Mouse (Mus musculus) limb, embryonic 13.5 days (tissue): ENCODE measurements at regions not wholly inside any gene's neighbourhood (a gene's known extent, or its start where the extent isn't known, plus 50 kb on each side); places are given as distances from the start of the nearest gene placed in this dataset.
"Not testable (repeated sequence)": the region's sequence is repeated elsewhere in the genome, so short reads cannot be mapped to it uniquely, and the experiment has no call there.

ENCODE experiments used
- ATAC-seq: fragments of 200-750 bp; cut with Nextera tagmentation; 2 replicates; pipeline ENCODE4 v1.8.0; 2017; ENCODE audit warnings: low read depth, moderate number of reproducible peaks, moderate TSS enrichment; ENCODE audit not compliant: low FRiP score
- H3K27ac ChIP-seq: fragments of 300-500 bp; sonication (generic); 2 replicates; pipeline ENCODE4 v1.5.1; 2015; ENCODE audit warnings: inconsistent platforms, mild to moderate bottlenecking, moderate library complexity
- H3K27me3 ChIP-seq: fragments of 300-500 bp; sonication (generic); 2 replicates; pipeline ENCODE4 v1.6.1; 2015; ENCODE audit warnings: mild to moderate bottlenecking, inconsistent platforms
- H3K36me3 ChIP-seq: fragments of 300-500 bp; sonication (generic); 2 replicates; pipeline ENCODE4 v1.6.1; 2015; ENCODE audit warnings: inconsistent platforms, mild to moderate bottlenecking, moderate library complexity
- H3K4me1 ChIP-seq: fragments of 300-500 bp; sonication (generic); 2 replicates; pipeline ENCODE4 v1.6.1; 2015; ENCODE audit warnings: inconsistent platforms
- H3K4me2 ChIP-seq: fragments of 300-500 bp; sonication (generic); replicated peaks from 2 replicates; pipeline ENCODE4 v1.6.1; 2015; ENCODE audit warnings: inconsistent platforms, mild to moderate bottlenecking, moderate library complexity
- H3K4me3 ChIP-seq: fragments of 300-500 bp; sonication (generic); 2 replicates; pipeline ENCODE4 v1.5.1; 2015; ENCODE audit warnings: moderate library complexity, mild to moderate bottlenecking, inconsistent platforms
- H3K9ac ChIP-seq: fragments of 300-500 bp; sonication (generic); 2 replicates; pipeline ENCODE4 v1.6.1; 2015; ENCODE audit warnings: mild to moderate bottlenecking, inconsistent platforms
- H3K9me3 ChIP-seq: fragments of 300-500 bp; sonication (generic); 2 replicates; pipeline ENCODE4 v1.6.1; 2016; ENCODE audit warnings: inconsistent platforms
- WGBS: fragments of 180-500 bp; shearing (Covaris S2); methylation state at CpG from one replicate; pipeline ENCODE4 v1.1.7; 2015; 5-methylcytosine and 5-hydroxymethylcytosine counted together

DNA sequence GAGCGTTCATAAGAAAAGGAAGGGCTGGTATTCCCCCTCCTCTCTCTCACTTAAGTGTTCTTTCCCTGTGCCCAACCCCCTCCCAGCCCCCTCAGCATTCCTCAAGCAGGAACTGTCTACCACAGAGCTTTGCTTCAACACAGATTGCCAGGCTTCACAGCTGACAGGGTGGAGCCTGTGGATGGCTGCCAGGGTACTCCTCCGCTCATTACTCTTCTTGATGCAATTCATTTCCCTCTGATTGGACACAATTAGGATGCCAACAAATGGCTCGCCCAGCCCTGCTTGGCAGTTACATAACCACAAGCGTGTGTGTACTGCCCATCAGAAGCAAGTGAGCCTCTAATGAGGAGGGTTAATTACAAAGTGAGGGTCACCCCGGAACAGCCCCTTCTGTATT, 116.5 kb upstream of the Galnt18 start:
- Histone ChIP-seq H3K27me3 (no peaks in the 10 kb centered on the region), H3K4me1 (0 out of 2 replicates have a peak, but pooled peaks cover 3% of the 10 kb centered on the region), H3K27ac (no peak overlapping the region), H3K9ac (no peak overlapping the region), H3K4me2 (no peak overlapping the region), H3K9me3 (no peaks in the 10 kb centered on the region), H3K4me3 (no peak overlapping the region), H3K36me3 (no peaks in the 10 kb centered on the region)
- ATAC-seq: no peak
- WGBS: 51% methylated on average over 5 of the region's 5 CpGs

DNA sequence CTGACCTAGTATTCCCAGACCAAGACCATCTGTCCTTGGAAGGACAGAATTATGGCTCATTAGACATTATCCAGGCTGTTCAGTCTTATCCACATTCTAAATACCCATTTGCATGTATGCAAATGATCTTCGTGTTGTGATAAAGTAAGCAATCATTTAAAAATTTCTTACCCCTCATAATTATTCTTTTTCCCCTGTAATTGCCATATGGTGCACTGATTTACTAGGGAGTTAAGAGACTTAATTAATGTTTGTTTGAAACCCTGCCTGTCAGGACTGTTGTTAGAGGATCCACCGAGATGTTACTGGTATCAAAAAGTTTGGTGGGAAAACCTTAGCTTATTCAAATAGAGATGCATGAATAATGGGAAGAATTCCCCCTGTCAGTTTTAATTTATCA, 103.2 kb upstream of the Galnt18 start:
- H3K9ac ChIP-seq: no peak overlapping the region
- H3K4me1 ChIP-seq: no peaks in the 10 kb centered on the region
- no peaks in the 10 kb centered on the region for H3K36me3 ChIP-seq
- ATAC-seq: no peak
- H3K4me3 ChIP-seq: no peak overlapping the region
- H3K9me3 ChIP-seq: no peaks in the 10 kb centered on the region
- H3K27me3 ChIP-seq: no peaks in the 10 kb centered on the region
- 82% methylated on average over 2 of the region's 2 CpGs for WGBS
- H3K27ac ChIP-seq: no peak overlapping the region
- no peak overlapping the region for H3K4me2 ChIP-seq

DNA sequence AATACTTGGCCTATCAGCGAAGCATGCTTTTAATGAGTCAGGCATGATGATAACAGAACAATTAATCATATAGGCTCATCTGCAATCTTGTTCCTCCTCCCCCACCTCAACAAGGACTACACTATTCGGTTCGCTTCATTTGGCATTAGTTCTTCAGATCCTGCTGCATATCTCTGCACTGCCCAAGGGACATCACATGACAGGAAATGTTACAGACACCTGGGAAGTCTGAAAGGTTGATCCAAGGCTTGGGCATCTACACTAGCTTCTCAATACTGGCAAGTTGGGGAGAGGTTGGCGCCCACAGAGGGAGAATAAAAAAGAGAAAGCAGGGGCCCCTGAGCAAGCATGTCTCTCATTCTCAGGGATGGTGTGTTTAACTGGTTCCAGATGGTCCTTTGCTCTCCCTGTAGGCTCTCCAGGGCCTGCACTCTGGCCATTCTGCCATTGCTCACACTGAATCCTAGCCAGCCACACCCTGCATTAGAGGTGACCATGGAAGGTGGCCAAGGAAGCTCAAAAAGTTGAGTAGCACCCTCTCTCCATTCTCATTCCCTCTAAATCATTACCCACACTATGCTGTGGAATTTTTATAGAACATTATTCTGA, 100.4 kb upstream of the Galnt18 start:
- Histone ChIP-seq H3K4me2 (no peak overlapping the region), H3K36me3 (no peaks in the 10 kb centered on the region), H3K4me1 (no peaks in the 10 kb centered on the region), H3K27me3 (0 out of 2 replicates have a peak, but pooled peaks cover 2% of the 10 kb centered on the region), H3K9me3 (no peaks in the 10 kb centered on the region), H3K4me3 (no peak overlapping the region), H3K9ac (no peak overlapping the region), H3K27ac (no peak overlapping the region)
- no peak for ATAC-seq
- 80% methylated on average over 4 of the region's 4 CpGs for WGBS

DNA sequence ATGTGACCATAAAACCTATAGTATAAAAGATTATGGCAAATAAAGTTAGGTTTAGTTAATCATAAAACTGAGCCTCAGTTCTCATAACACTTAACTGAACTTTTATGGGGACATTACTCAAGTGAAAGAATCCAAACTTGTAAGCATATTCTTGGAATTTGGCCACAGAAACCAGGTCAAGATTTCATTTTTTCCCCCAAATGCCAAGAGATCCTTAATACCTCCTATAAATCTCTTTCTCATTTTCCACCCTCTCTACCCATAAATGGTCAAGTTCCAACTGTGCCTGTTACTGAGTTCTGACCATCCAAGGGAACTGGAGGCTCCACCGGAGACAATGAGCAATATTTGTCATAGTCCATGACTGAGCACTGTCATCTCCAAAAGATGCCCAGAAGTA, 97.8 kb upstream of the Galnt18 start:
- no peaks in the 10 kb centered on the region for H3K36me3 ChIP-seq
- WGBS: 75% methylated on average over 1 of the region's 1 CpGs

DNA sequence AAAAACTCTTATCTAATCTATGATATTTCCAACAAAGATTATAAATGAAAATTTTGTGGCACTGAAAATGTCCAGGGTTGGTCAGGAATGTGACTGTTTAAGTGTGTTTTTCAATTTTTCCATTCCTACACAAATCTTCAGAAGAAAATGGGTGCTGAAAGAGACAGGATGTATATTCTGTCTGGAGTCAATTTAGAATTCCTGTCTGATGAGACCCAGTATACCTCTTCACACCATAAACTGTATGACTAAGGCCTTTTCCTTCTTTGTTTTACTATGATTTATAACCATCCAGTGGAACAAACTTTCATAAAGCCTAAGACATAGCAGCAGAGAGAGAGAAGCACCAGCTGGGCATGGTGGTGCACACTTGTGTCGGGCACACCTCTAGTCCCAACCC, 96.2 kb upstream of the Galnt18 start:
- WGBS: 85% methylated on average over 1 of the region's 1 CpGs
- Histone ChIP-seq H3K9me3 (no peaks in the 10 kb centered on the region), H3K4me3 (no peak overlapping the region), H3K9ac (no peak overlapping the region), H3K27me3 (0 out of 2 replicates have a peak, but pooled peaks cover 2% of the 10 kb centered on the region), H3K36me3 (no peaks in the 10 kb centered on the region), H3K27ac (no peak overlapping the region), H3K4me2 (no peak overlapping the region), H3K4me1 (no peaks in the 10 kb centered on the region)
- no peak for ATAC-seq

More for the DNA sequence above, 97.8 kb upstream of the Galnt18 start:
- H3K4me3 ChIP-seq: no peak overlapping the region
- no peak overlapping the region for H3K4me2 ChIP-seq
- ATAC-seq: no peak
- no peaks in the 10 kb centered on the region for H3K9me3 ChIP-seq
- H3K27me3 ChIP-seq: 0 out of 2 replicates have a peak, but pooled peaks cover 2% of the 10 kb centered on the region
- H3K9ac ChIP-seq: no peak overlapping the region
- H3K4me1 ChIP-seq: no peaks in the 10 kb centered on the region
- H3K27ac ChIP-seq: no peak overlapping the region

DNA sequence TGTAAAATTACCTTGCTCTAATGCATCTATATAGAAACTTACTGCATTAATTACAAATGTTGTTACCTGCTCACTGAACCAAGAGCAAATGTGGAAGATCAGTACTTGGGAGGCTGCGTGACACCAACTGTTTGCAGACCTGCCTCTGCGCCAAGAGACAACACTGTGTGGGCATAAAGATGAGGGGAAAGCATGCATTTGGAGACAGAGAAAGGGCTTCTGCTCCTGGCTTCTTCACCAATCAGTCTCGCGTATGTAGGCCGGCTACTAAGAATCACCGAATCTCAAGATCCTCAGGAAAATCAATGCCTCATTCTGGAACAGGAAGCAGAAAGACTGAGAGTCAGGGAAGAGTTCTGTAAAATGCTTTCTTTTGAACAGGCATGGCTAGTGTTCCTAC, 89.6 kb upstream of the Galnt18 start:
- Histone ChIP-seq H3K27me3 (no peaks in the 10 kb centered on the region), H3K9ac (no peak overlapping the region), H3K27ac (no peak overlapping the region), H3K4me2 (no peak overlapping the region), H3K4me3 (no peak overlapping the region), H3K9me3 (no peaks in the 10 kb centered on the region), H3K4me1 (no peaks in the 10 kb centered on the region), H3K36me3 (no peaks in the 10 kb centered on the region)
- no peak for ATAC-seq
- WGBS: 92% methylated on average over 6 of the region's 6 CpGs

DNA sequence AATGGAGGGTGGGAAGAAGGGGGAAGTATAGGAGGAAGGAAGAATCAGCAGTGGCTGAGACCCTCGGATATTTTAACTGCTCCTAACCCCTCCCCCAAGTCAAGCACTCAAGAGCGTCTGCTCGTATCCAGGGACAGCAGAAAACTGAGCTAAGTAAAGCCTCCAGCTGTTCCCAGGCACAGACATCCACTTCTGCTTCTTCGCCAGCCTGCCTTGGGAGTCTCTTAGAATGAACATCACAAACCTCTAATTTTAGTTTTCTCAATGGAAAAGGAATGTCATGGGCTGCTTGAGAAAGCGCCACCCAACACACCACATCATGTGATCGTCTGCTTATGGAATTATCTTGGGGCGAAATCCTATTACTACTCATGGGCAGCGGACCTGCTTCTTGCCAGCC, 83.3 kb upstream of the Galnt18 start:
- no peaks in the 10 kb centered on the region for H3K9me3 ChIP-seq
- H3K27ac ChIP-seq: no peak overlapping the region
- no peak overlapping the region for H3K4me3 ChIP-seq
- no peaks in the 10 kb centered on the region for H3K36me3 ChIP-seq
- no peak overlapping the region for H3K9ac ChIP-seq
- H3K4me2 ChIP-seq: no peak overlapping the region
- H3K27me3 ChIP-seq: no peaks in the 10 kb centered on the region
- ATAC-seq: no peak
- H3K4me1 ChIP-seq: no peaks in the 10 kb centered on the region
- 53% methylated on average over 8 of the region's 8 CpGs for WGBS

DNA sequence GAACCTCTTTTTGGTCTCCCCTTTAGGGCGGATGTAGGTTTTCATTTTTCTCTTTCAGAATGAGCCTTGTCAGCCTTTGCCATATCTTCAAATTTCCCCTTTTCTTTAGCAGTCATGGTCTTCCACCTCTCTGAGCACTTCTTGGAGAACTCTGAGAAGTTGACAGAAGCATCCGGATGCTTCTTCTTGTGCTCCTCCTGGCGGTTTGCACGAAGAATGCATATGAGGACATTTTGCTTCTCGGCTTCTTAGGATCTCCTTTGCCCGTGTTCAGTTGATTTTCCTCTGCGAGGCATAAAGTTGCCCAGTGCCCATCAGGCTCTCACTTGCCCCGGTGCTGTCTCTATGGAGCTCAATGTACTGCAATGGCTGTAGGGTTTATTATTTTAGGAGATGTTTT, 78.5 kb upstream of the Galnt18 start:
- not testable (repeated sequence) for H3K4me3 ChIP-seq, H3K36me3 ChIP-seq, H3K9ac ChIP-seq, H3K4me2 ChIP-seq, H3K27ac ChIP-seq, H3K4me1 ChIP-seq, H3K9me3 ChIP-seq, ATAC-seq, H3K27me3 ChIP-seq
- WGBS: 90% methylated on average over 8 of the region's 8 CpGs

DNA sequence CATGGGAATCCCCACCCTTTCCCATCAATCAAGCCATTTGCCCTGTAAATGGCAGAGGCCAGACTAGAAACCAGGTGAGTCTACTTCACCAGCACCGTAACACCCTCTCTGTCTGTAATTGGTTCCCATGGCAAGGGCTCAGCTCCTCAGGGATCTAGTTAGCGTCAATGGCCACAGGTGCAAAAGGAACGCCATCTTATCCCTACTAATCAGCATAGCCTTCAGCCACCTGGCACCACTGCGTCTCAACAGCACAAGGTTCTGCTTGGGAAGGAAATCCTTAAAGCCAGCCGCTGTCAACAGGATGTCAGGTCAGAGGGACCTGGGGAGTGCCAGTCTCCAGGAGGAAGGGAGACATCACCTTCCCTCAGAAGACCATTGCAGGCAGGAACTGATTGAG, 77.2 kb upstream of the Galnt18 start:
- no peaks in the 10 kb centered on the region for H3K27me3 ChIP-seq
- H3K9ac ChIP-seq: no peak overlapping the region
- H3K4me3 ChIP-seq: no peak overlapping the region
- H3K36me3 ChIP-seq: no peaks in the 10 kb centered on the region
- no peaks in the 10 kb centered on the region for H3K4me1 ChIP-seq
- no peak for ATAC-seq
- no peaks in the 10 kb centered on the region for H3K9me3 ChIP-seq
- no peak overlapping the region for H3K27ac ChIP-seq
- 52% methylated on average over 5 of the region's 5 CpGs for WGBS
- no peak overlapping the region for H3K4me2 ChIP-seq

DNA sequence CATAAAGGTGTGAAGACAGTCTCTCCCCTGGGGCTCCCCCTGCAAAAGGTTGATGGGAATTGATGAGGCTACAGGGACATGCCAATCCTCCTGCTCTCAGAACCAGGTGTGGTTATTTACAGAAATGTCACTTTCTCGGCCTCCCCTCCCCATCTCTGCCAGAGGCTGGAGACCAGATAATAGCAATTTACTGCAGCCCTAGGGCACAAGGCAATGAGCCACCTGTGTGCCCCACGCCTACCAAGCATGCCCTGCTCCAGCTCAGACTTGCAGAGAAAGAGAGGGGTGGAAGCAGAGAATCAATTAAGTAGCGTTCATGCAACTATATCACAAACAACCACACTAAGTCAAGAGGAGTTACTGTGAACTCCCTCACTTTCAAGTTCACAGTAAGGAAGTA, 75.5 kb upstream of the Galnt18 start:
- no peak overlapping the region for H3K9ac ChIP-seq
- no peak overlapping the region for H3K4me2 ChIP-seq
- ATAC-seq: no peak
- H3K27me3 ChIP-seq: no peaks in the 10 kb centered on the region
- no peak overlapping the region for H3K27ac ChIP-seq
- no peaks in the 10 kb centered on the region for H3K36me3 ChIP-seq
- H3K9me3 ChIP-seq: no peaks in the 10 kb centered on the region
- 50% methylated on average over 3 of the region's 3 CpGs for WGBS
- H3K4me3 ChIP-seq: no peak overlapping the region
- no peaks in the 10 kb centered on the region for H3K4me1 ChIP-seq

DNA sequence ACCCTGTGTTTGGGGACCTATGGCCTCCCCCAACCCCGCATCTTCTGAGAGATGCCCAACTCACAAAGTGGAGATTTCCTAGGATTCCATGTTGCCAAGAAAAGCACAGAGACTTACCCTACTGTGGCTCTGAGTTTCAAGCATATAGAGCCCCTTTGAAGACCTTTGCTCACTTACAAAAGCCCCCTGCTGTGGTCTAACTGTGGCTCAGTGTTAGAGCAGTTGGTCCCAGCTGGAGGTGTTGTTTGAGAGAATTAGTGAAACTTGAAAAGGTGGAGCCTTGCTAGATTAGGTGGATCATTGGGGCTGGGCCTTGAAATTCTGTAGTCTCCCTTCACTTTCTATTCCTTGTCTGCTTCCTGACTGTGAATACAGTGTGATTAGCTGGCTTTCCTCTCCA, 66.6 kb upstream of the Galnt18 start:
- no peak for ATAC-seq
- Histone ChIP-seq H3K27me3 (no peaks in the 10 kb centered on the region), H3K36me3 (no peaks in the 10 kb centered on the region), H3K27ac (no peak overlapping the region), H3K4me3 (no peak overlapping the region), H3K4me1 (no peaks in the 10 kb centered on the region), H3K9me3 (no peaks in the 10 kb centered on the region), H3K9ac (no peak overlapping the region), H3K4me2 (no peak overlapping the region)
- 63% methylated on average over 1 of the region's 1 CpGs for WGBS

DNA sequence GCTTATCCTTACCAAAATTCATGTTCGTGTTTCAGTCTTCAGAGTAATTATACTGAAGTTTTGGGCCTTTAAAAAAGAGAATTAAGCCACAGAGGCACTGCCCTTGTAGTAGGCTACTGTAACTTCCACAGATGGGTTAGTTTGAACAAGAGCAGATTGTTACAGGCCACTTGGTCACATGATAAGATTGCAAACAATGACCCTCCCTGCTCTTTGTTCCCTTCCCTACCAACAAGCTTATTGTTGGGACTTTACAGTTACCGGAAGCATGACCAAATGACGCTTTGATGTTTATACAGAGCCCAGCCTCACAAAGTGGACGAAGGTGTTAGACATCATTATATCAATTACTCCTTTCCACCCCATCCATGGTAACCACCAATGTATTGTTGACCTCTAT, 63.9 kb upstream of the Galnt18 start:
- no peaks in the 10 kb centered on the region for H3K36me3 ChIP-seq
- H3K4me1 ChIP-seq: no peaks in the 10 kb centered on the region
- no peak overlapping the region for H3K4me3 ChIP-seq
- H3K9ac ChIP-seq: no peak overlapping the region
- ATAC-seq: no peak
- 87% methylated on average over 4 of the region's 4 CpGs for whole genome bisulfite sequencing
- no peak overlapping the region for H3K27ac ChIP-seq
- H3K27me3 ChIP-seq: no peaks in the 10 kb centered on the region
- no peaks in the 10 kb centered on the region for H3K9me3 ChIP-seq
- H3K4me2 ChIP-seq: no peak overlapping the region

DNA sequence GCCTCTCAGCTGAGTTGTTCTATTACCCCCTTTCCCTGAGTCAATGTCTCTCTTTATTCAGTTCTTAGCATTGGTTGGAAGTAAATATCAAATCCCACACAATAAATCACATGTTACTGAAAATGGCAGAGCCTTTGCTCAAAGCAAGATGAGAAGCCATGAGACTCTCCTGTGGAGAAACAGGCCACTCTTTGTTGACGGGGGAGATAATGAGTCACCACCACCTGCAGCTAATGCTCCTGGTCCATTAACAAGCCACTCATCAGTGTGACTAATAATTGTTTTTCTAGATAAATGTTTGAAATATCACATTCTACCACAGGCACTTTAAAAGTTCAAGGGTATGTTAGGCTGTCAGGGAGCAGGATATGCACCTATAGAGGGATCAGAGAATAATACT, 61.0 kb upstream of the Galnt18 start:
- no peaks in the 10 kb centered on the region for H3K27me3 ChIP-seq
- no peak overlapping the region for H3K4me2 ChIP-seq
- no peaks in the 10 kb centered on the region for H3K4me1 ChIP-seq
- 69% methylated on average over 1 of the region's 1 CpGs for WGBS
- H3K27ac ChIP-seq: no peak overlapping the region
- ATAC-seq: no peak
- H3K4me3 ChIP-seq: no peak overlapping the region
- no peaks in the 10 kb centered on the region for H3K9me3 ChIP-seq
- no peak overlapping the region for H3K9ac ChIP-seq
- no peaks in the 10 kb centered on the region for H3K36me3 ChIP-seq
